Mouse (Mus musculus): ENCODE data around the gene Lgi1. TPM values are rescaled to one million over a fixed set of nuclear protein-coding genes. Genes with fewer than 3 reads are reported as not detected.

The Lgi1 gene
- total and polyA plus RNA-seq, 2 experiments from 2014 or later, result not detected

GRCm38 (mm10) chr19:38242314-38242852 is 22.0 kb upstream of the Lgi1 start:
- Histone ChIP-seq H3K27me3 (ENCODE audit: control insufficient read depth, insufficient read depth, low read length) (no peaks in the 10 kb centered on the region), H3K9me3 (replicated peaks; ENCODE audit: control insufficient read depth, low read length) (no peaks in the 10 kb centered on the region), H3K4me3 (ENCODE audit: low read depth, low read length) (no peak overlapping the region), H3K9ac (replicated peaks; ENCODE audit: low read depth, low read length) (no peak overlapping the region), H3K4me2 (ENCODE audit: low read depth, low read length) (no peak overlapping the region), H3K4me1 (ENCODE audit: control insufficient read depth, insufficient read depth) (no peaks in the 10 kb centered on the region), H3K36me3 (replicated peaks; ENCODE audit: control insufficient read depth, insufficient read depth, low read length) (no peaks in the 10 kb centered on the region), H3K27ac (ENCODE audit: low read depth) (no peak overlapping the region)
- ATAC-seq (ENCODE audit: insufficient read depth, low read depth) (no peak), DNase-seq (ENCODE audit: low spot score) (no peak)
- TF ChIP-seq EP300 (IDR thresholded peaks at IDR 0.05; ENCODE audit: low read depth) (no peak), CTCF (IDR thresholded peaks at IDR 0.05; ENCODE audit: low read depth) (no peak)
- 70% methylated on average over 8 of the region's 8 CpGs for WGBS

GRCm38 (mm10) chr19:38244748-38245147 is 19.6 kb upstream of the Lgi1 start:
- Histone ChIP-seq H3K9ac (replicated peaks; ENCODE audit: low read depth, low read length) (no peak overlapping the region), H3K27ac (ENCODE audit: low read depth) (no peak overlapping the region), H3K4me1 (ENCODE audit: control insufficient read depth, insufficient read depth) (no peaks in the 10 kb centered on the region), H3K4me3 (ENCODE audit: low read depth, low read length) (no peak overlapping the region), H3K4me2 (ENCODE audit: low read depth, low read length) (no peak overlapping the region), H3K36me3 (replicated peaks; ENCODE audit: control insufficient read depth, insufficient read depth, low read length) (no peaks in the 10 kb centered on the region), H3K9me3 (replicated peaks; ENCODE audit: control insufficient read depth, low read length) (no peaks in the 10 kb centered on the region), H3K27me3 (ENCODE audit: control insufficient read depth, insufficient read depth, low read length) (no peaks in the 10 kb centered on the region)
- DNase-seq (ENCODE audit: low spot score), result no peak
- 58% methylated on average over 8 of the region's 8 CpGs for WGBS
- TF ChIP-seq CTCF (IDR thresholded peaks at IDR 0.05; ENCODE audit: low read depth) (no peak), EP300 (IDR thresholded peaks at IDR 0.05; ENCODE audit: low read depth) (no peak)
- no peak for ATAC-seq (ENCODE audit: insufficient read depth, low read depth)

GRCm38 (mm10) chr19:38245361-38246176 is 18.8 kb upstream of the Lgi1 start:
- 67% methylated on average over 10 of the region's 10 CpGs for WGBS
- no peak for ATAC-seq (ENCODE audit: insufficient read depth, low read depth)
- H3K9ac ChIP-seq (replicated peaks; ENCODE audit: low read depth, low read length), result no peak overlapping the region
- no peaks in the 10 kb centered on the region for H3K4me1 ChIP-seq (ENCODE audit: control insufficient read depth, insufficient read depth)
- no peak overlapping the region for H3K4me3 ChIP-seq (ENCODE audit: low read depth, low read length)
- TF ChIP-seq CTCF (IDR thresholded peaks at IDR 0.05; ENCODE audit: low read depth) (no peak), EP300 (IDR thresholded peaks at IDR 0.05; ENCODE audit: low read depth) (no peak)
- H3K27ac ChIP-seq (ENCODE audit: low read depth), result no peak overlapping the region
- H3K4me2 ChIP-seq (ENCODE audit: low read depth, low read length), result peak overlapping the region; percentile 28; the same call in 1 of the 2 replicates
- H3K9me3 ChIP-seq (replicated peaks; ENCODE audit: control insufficient read depth, low read length), result no peaks in the 10 kb centered on the region
- H3K27me3 ChIP-seq (ENCODE audit: control insufficient read depth, insufficient read depth, low read length), result no peaks in the 10 kb centered on the region
- DNase-seq (ENCODE audit: low spot score), result no peak
- no peaks in the 10 kb centered on the region for H3K36me3 ChIP-seq (replicated peaks; ENCODE audit: control insufficient read depth, insufficient read depth, low read length)

GRCm38 (mm10) chr19:38246177-38246622 is 18.1 kb upstream of the Lgi1 start:
- DNase-seq (ENCODE audit: low spot score) (no peak), ATAC-seq (ENCODE audit: insufficient read depth, low read depth) (no peak)
- Histone ChIP-seq H3K9me3 (replicated peaks; ENCODE audit: control insufficient read depth, low read length) (no peaks in the 10 kb centered on the region), H3K27ac (ENCODE audit: low read depth) (no peak overlapping the region), H3K36me3 (replicated peaks; ENCODE audit: control insufficient read depth, insufficient read depth, low read length) (no peaks in the 10 kb centered on the region), H3K9ac (replicated peaks; ENCODE audit: low read depth, low read length) (no peak overlapping the region), H3K27me3 (ENCODE audit: control insufficient read depth, insufficient read depth, low read length) (no peaks in the 10 kb centered on the region), H3K4me3 (ENCODE audit: low read depth, low read length) (no peak overlapping the region), H3K4me1 (ENCODE audit: control insufficient read depth, insufficient read depth) (no peaks in the 10 kb centered on the region), H3K4me2 (ENCODE audit: low read depth, low read length) (no peak overlapping the region)
- WGBS, result 72% methylated on average over 7 of the region's 7 CpGs
- no peak for TF ChIP-seq CTCF (IDR thresholded peaks at IDR 0.05; ENCODE audit: low read depth)
- no peak for TF ChIP-seq EP300 (IDR thresholded peaks at IDR 0.05; ENCODE audit: low read depth)

GRCm38 (mm10) chr19:38249627-38250026 is 14.7 kb upstream of the Lgi1 start:
- DNase-seq (ENCODE audit: low spot score) (no peak), ATAC-seq (ENCODE audit: insufficient read depth, low read depth) (no peak)
- TF ChIP-seq EP300 (IDR thresholded peaks at IDR 0.05; ENCODE audit: low read depth) (no peak), CTCF (IDR thresholded peaks at IDR 0.05; ENCODE audit: low read depth) (no peak)
- WGBS, result 75% methylated on average over 8 of the region's 8 CpGs
- H3K4me2 ChIP-seq (ENCODE audit: low read depth, low read length), result no peak overlapping the region
- H3K4me1 ChIP-seq (ENCODE audit: control insufficient read depth, insufficient read depth), result no peaks in the 10 kb centered on the region
- no peak overlapping the region for H3K4me3 ChIP-seq (ENCODE audit: low read depth, low read length)
- H3K27ac ChIP-seq (ENCODE audit: low read depth), result no peak overlapping the region
- no peaks in the 10 kb centered on the region for H3K9me3 ChIP-seq (replicated peaks; ENCODE audit: control insufficient read depth, low read length)
- H3K36me3 ChIP-seq (replicated peaks; ENCODE audit: control insufficient read depth, insufficient read depth, low read length), result no peaks in the 10 kb centered on the region
- no peaks in the 10 kb centered on the region for H3K27me3 ChIP-seq (ENCODE audit: control insufficient read depth, insufficient read depth, low read length)
- no peak overlapping the region for H3K9ac ChIP-seq (replicated peaks; ENCODE audit: low read depth, low read length)

Data from heart, postnatal 0 days (tissue).